Comparison of ENCODE assay signal across 13 mouse cellular contexts in genomic region chr2:28629911-28630381, GRCm38 (mm10). TPM values are rescaled to one million over a fixed set of nuclear protein-coding genes. Genes with fewer than 3 reads are reported as not detected.
DNase-seq lines count a peak whose midpoint lies in the region; ATAC-seq and TF ChIP-seq lines count a peak whose summit lies in the region.
"Had no signal": no experiment of that assay in that cellular context is flagged by ENCODE, and none has a peak within 500 bp of the region (broad histone marks: within the 10 kb centered on the region; RNA-seq: fewer than 3 reads in every experiment).

No protein-coding gene starts in this region.

- peaks cover 10 to 29% of the 10 kb centered on the region in 2 experiments for H3K4me1 ChIP-seq in CH12.LX (ENCODE audit: control insufficient read depth in 1 of 2, insufficient read depth in 2 of 2)
- peaks cover 9% of the 10 kb centered on the region for H3K4me1 ChIP-seq in intestine, embryonic 16.5 days (ENCODE audit: control insufficient read depth, insufficient read depth, low read length)
- peaks cover 3% of the 10 kb centered on the region; the same call in 1 of the 2 replicates for H3K4me1 ChIP-seq in liver, postnatal 0 days (ENCODE audit: insufficient read depth)
- no peaks in the 10 kb centered on the region for H3K4me1 ChIP-seq in forebrain, embryonic 10.5 days

- in situ Hi-C loops in CH12.LX (cut with MboI; ENCODE audit: low pct_ligation_motif_present, low pct_unique_long_range_greater_than_20kb, low sequenced_read_pairs): loop anchor here (5.0 kb wide), 1 partner anchor 38 kb away; no protein-coding TSS in a partner anchor

- WGBS in intestine, embryonic 16.5 days: 27% methylated on average over 4 of the region's 4 CpGs
- WGBS in liver, postnatal 0 days (ENCODE audit: insufficient replicate concordance): 40% methylated on average over 4 of the region's 4 CpGs
- 71% methylated on average over 4 of the region's 4 CpGs for WGBS in forebrain, embryonic 10.5 days

- H3K36me3 ChIP-seq in CH12.LX (replicated peaks in 1 of 2; ENCODE audit: control insufficient read depth in 1 of 2, insufficient read depth in 1 of 2, low read length in 1 of 2): no peaks in the 10 kb centered on the region
- no peaks in the 10 kb centered on the region for H3K36me3 ChIP-seq in intestine, embryonic 16.5 days (ENCODE audit: control insufficient read depth, insufficient read depth, low read length)
- no peaks in the 10 kb centered on the region for H3K36me3 ChIP-seq in liver, postnatal 0 days (replicated peaks; ENCODE audit: insufficient read depth, low read length)
- H3K36me3 ChIP-seq in forebrain, embryonic 10.5 days (replicated peaks): no peaks in the 10 kb centered on the region
- H3K36me3 ChIP-seq: midbrain, embryonic 12.5 days had no signal

- peak; percentile 42 for DNase-seq in CH12.LX (ENCODE audit: extremely low read depth)
- peak; percentile 71 to 88 for DNase-seq in kidney, postnatal 36 days
- DNase-seq in liver, postnatal 0 days: peak; percentile 69
- DNase-seq in forebrain, embryonic 10.5 days (ENCODE audit: extremely low spot score, low spot score): no peak
- no peak for DNase-seq in testis, postnatal 10 days (ENCODE audit: low spot score)
- DNase-seq in right cerebral cortex, postnatal 14 days: no peak
- DNase-seq: cerebellum, postnatal 36 days; heart, postnatal 36 days; lung, embryonic 14.5 days had no signal

- H3K4me3 ChIP-seq in CH12.LX (replicated peaks in 1 of 3; ENCODE audit: low read depth in 2 of 3, low read length in 2 of 3, poor library complexity in 1 of 3): no peak overlapping the region
- no peak overlapping the region for H3K4me3 ChIP-seq in intestine, embryonic 16.5 days (ENCODE audit: low read length)
- no peak overlapping the region for H3K4me3 ChIP-seq in liver, postnatal 0 days (ENCODE audit: low read depth, low read length)
- no peak overlapping the region for H3K4me3 ChIP-seq in forebrain, embryonic 10.5 days
- H3K4me3 ChIP-seq: erythroblast, embryonic 14.5 days; layer of hippocampus, adult 2 months; midbrain, embryonic 12.5 days had no signal

- peaks cover 8% of the 10 kb centered on the region for H3K27me3 ChIP-seq in CH12.LX (replicated peaks)
- H3K27me3 ChIP-seq in intestine, embryonic 16.5 days (replicated peaks; ENCODE audit: control insufficient read depth, insufficient read depth, low read length): no peaks in the 10 kb centered on the region
- H3K27me3 ChIP-seq in liver, postnatal 0 days (ENCODE audit: insufficient read depth, low read length): no peaks in the 10 kb centered on the region
- no peaks in the 10 kb centered on the region for H3K27me3 ChIP-seq in forebrain, embryonic 10.5 days (ENCODE audit: poor library complexity, severe bottlenecking)
- H3K27me3 ChIP-seq: midbrain, embryonic 12.5 days had no signal

- TF ChIP-seq CTCF in CH12.LX (conservative IDR thresholded peaks at IDR 0.05 in 1 of 2, IDR thresholded peaks at IDR 0.05 in 1 of 2; ENCODE audit: low read depth in 2 of 2, low read length in 2 of 2): no peak
- no peak for TF ChIP-seq CTCF in liver, postnatal 0 days (IDR thresholded peaks at IDR 0.05; ENCODE audit: low read depth)

- peak overlapping the region; percentile 61; the same call in 1 of the 2 replicates for H3K4me2 ChIP-seq in CH12.LX (ENCODE audit: insufficient read depth, low read depth, poor library complexity, severe bottlenecking)
- H3K4me2 ChIP-seq in intestine, embryonic 16.5 days (ENCODE audit: low read depth, low read length): no peak overlapping the region; the same call in 1 of the 2 replicates
- H3K4me2 ChIP-seq in liver, postnatal 0 days (ENCODE audit: low read depth, low read length): 0 out of 2 replicates have a peak overlapping the region, but pooled peaks have one; percentile 4
- H3K4me2 ChIP-seq: lung, embryonic 14.5 days; midbrain, embryonic 12.5 days had no signal

- TF ChIP-seq POLR2A in CH12.LX (IDR thresholded peaks at IDR 0.05; ENCODE audit: low read depth, low read length): no peak

- peaks cover 6% of the 10 kb centered on the region for H3K9me3 ChIP-seq in CH12.LX (replicated peaks; ENCODE audit: low read length)
- H3K9me3 ChIP-seq in intestine, embryonic 16.5 days (ENCODE audit: control insufficient read depth, low read length): no peaks in the 10 kb centered on the region
- H3K9me3 ChIP-seq in liver, postnatal 0 days (ENCODE audit: low read length): no peaks in the 10 kb centered on the region
- H3K9me3 ChIP-seq in forebrain, embryonic 10.5 days: no peaks in the 10 kb centered on the region; the same call in 1 of the 2 replicates
- H3K9me3 ChIP-seq: midbrain, embryonic 12.5 days had no signal

- peak; percentile 95 for ATAC-seq in intestine, embryonic 16.5 days
- ATAC-seq in liver, postnatal 0 days: peak; percentile 94

- dilution Hi-C loops in CH12.LX (cut with MboI; ENCODE audit: extremely low pct_ligation_motif_present, extremely low pct_unique_long_range_greater_than_20kb, low sequenced_read_pairs): no loop called here

- TF ChIP-seq EP300 in CH12.LX (IDR thresholded peaks at IDR 0.05; ENCODE audit: low read length): no peak
- no peak for TF ChIP-seq EP300 in liver, postnatal 0 days (IDR thresholded peaks at IDR 0.05; ENCODE audit: low read depth)

- no peak overlapping the region for H3K9ac ChIP-seq in CH12.LX (ENCODE audit: insufficient read depth, low read depth)
- no peak overlapping the region for H3K9ac ChIP-seq in intestine, embryonic 16.5 days (ENCODE audit: low read depth, low read length)
- H3K9ac ChIP-seq in liver, postnatal 0 days (replicated peaks): no peak overlapping the region
- H3K9ac ChIP-seq: lung, embryonic 14.5 days; midbrain, embryonic 12.5 days had no signal

- TF ChIP-seq RAD21 in CH12.LX (IDR thresholded peaks at IDR 0.05; ENCODE audit: low read depth, low read length): no peak

- H3K27ac ChIP-seq in CH12.LX (ENCODE audit: insufficient read depth, low read depth): no peak overlapping the region; the same call in 1 of the 2 replicates
- peak overlapping the region; percentile 82 for H3K27ac ChIP-seq in intestine, embryonic 16.5 days (ENCODE audit: low read length)
- H3K27ac ChIP-seq in liver, postnatal 0 days (ENCODE audit: low read depth): 0 out of 2 replicates have a peak overlapping the region, but pooled peaks have one; percentile 16
- no peak overlapping the region for H3K27ac ChIP-seq in forebrain, embryonic 10.5 days
- H3K27ac ChIP-seq: layer of hippocampus, adult 2 months; midbrain, embryonic 12.5 days had no signal

- no peaks in the 10 kb centered on the region for H3K79me2 ChIP-seq in CH12.LX (replicated peaks; ENCODE audit: control insufficient read depth, extremely low read depth, insufficient read depth, poor library complexity, severe bottlenecking)

TF ChIP-seq in CH12.LX, 34 proteins besides CTCF, POLR2A, EP300 and RAD21:
- TF ChIP-seq ETS1 (conservative IDR thresholded peaks at IDR 0.05; ENCODE audit: low read depth, low read length) (peak; percentile 64), MXI1 (IDR thresholded peaks at IDR 0.05; ENCODE audit: low read depth, low read length) (no peak), BHLHE40 (IDR thresholded peaks at IDR 0.05; ENCODE audit: low read depth, low read length) (0 out of 2 replicates have a peak, but pooled peaks have one; percentile 25), MAX (IDR thresholded peaks at IDR 0.05; ENCODE audit: low read length) (no peak)

RNA-seq across cellular contexts. Expression of gene Gfi1b, which starts 8.2 kb away (rescaled TPM):
- total RNA-seq in CH12.LX (2012; rRNA removed): 0.17 TPM in 1 of 2 replicates, not detected in the other
- total RNA-seq in CH12.LX (2014; rRNA removed): 0.27 and 0.87 TPM in 2 replicates
- polyA plus RNA-seq in CH12.LX (2012; ENCODE audit: insufficient read length, low read depth): 0.19 TPM in 1 of 2 replicates, not detected in the other
- 1.1 and 2.5 TPM in 2 replicates for polyA plus RNA-seq in intestine, embryonic 16.5 days (2015; fragmentation: Nextera tagmentation; extraction: Ambion mirVana)
- 48.9 and 52.2 TPM in 2 replicates for polyA plus RNA-seq in liver, postnatal 0 days (2015; fragmentation: Nextera tagmentation; extraction: Ambion mirVana)
- 4.7 and 5.4 TPM in 2 replicates for polyA plus RNA-seq in forebrain, embryonic 10.5 days (2016; fragmentation: Nextera tagmentation; extraction: Ambion mirVana)
- total RNA-seq: heart, postnatal 36 days; layer of hippocampus, adult 2 months had no signal

RNA-seq across cellular contexts. Expression of gene Tsc1, which starts 11.1 kb away (rescaled TPM):
- total RNA-seq in CH12.LX (2012; rRNA removed) (8.7 and 9.5 TPM in 2 replicates), CH12.LX (2014; rRNA removed) (7.6 and 8.1 TPM in 2 replicates)
- 12.2 and 13.4 TPM in 2 replicates for polyA plus RNA-seq in CH12.LX (2012; ENCODE audit: insufficient read length, low read depth)
- polyA plus RNA-seq in intestine, embryonic 16.5 days (2015; fragmentation: Nextera tagmentation; extraction: Ambion mirVana): 12.6 and 13.8 TPM in 2 replicates
- 3.7 TPM in 2 replicates for polyA plus RNA-seq in liver, postnatal 0 days (2015; fragmentation: Nextera tagmentation; extraction: Ambion mirVana)
- 22.9 and 26.5 TPM in 2 replicates for polyA plus RNA-seq in forebrain, embryonic 10.5 days (2016; fragmentation: Nextera tagmentation; extraction: Ambion mirVana)

RNA-seq across cellular contexts. Expression of gene Gtf3c5, which starts 46.4 kb away (rescaled TPM):
- total RNA-seq in CH12.LX (2012; rRNA removed) (12.5 and 15.1 TPM in 2 replicates), CH12.LX (2014; rRNA removed) (8.4 and 8.6 TPM in 2 replicates)
- 27.4 and 30.7 TPM in 2 replicates for polyA plus RNA-seq in CH12.LX (2012; ENCODE audit: insufficient read length, low read depth)
- 27.5 and 32.2 TPM in 2 replicates for polyA plus RNA-seq in intestine, embryonic 16.5 days (2015; fragmentation: Nextera tagmentation; extraction: Ambion mirVana)
- 4.5 and 5.8 TPM in 2 replicates for polyA plus RNA-seq in liver, postnatal 0 days (2015; fragmentation: Nextera tagmentation; extraction: Ambion mirVana)
- polyA plus RNA-seq in forebrain, embryonic 10.5 days (2016; fragmentation: Nextera tagmentation; extraction: Ambion mirVana): 60.1 and 62.6 TPM in 2 replicates

Comparison
In these comparisons a context has a peak if more than half of its experiments do, and no peak if none do; other contexts are left out.
1. DNase-seq: peak in CH12.LX (single experiment), kidney, postnatal 36 days (2 of 2) and liver, postnatal 0 days (single experiment); none in forebrain, embryonic 10.5 days (single experiment), testis, postnatal 10 days (single experiment) and right cerebral cortex, postnatal 14 days (single experiment).
2. H3K27ac ChIP-seq: peak in intestine, embryonic 16.5 days (single experiment) and liver, postnatal 0 days (single experiment); none in CH12.LX (single experiment) and forebrain, embryonic 10.5 days (single experiment).